Mouse (Mus musculus): ENCODE data around the gene Kcnq1. TPM values are rescaled to one million over a fixed set of nuclear protein-coding genes. Genes with fewer than 3 reads are reported as not detected.

The Kcnq1 gene
- total and polyA plus RNA-seq, 3 experiments: 0.63 to 0.96 TPM; not detected in 1

DNA sequence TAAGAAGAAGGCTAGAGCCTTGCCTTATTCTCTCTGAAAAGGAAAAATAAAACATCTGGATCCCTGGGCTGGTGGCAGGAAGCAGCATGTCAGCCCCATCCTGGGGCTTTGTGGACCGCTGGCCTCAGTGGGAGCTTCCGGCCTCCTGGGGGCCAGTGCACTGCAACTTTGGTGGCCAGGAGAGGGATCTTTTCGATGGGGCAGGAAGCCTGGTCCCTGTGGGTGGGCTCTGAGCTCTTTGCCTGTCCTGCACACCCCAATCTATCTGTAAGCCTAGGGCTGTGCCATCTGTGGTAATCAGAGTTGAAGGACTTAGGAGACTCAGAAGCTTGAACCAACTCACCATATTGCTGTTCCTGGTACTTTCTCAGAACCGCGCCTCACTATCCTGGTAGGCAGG, 84.7 kb downstream of the Kcnq1 start:
- no peak for DNase-seq (ENCODE audit: low read depth, low spot score)
- Histone ChIP-seq H3K4me1 (ENCODE audit: control insufficient read depth in 1 of 2, insufficient read depth in 2 of 2, low read length in 2 of 2) (no peaks in the 10 kb centered on the region), H3K9me3 (replicated peaks; ENCODE audit: insufficient read depth, low read length) (no peaks in the 10 kb centered on the region), H3K36me3 (ENCODE audit: control insufficient read depth in 1 of 2, insufficient read depth in 2 of 2, low read length in 2 of 2) (no peaks in the 10 kb centered on the region), H3K27me3 (ENCODE audit: control insufficient read depth in 1 of 2, insufficient read depth in 2 of 2, low read length in 2 of 2) (peaks cover 3 to 5% of the 10 kb centered on the region in 2 experiments), H3K4me3 (ENCODE audit: control insufficient read depth in 1 of 2, insufficient read depth in 1 of 2, low read depth in 2 of 2, low read length in 2 of 2) (no peak overlapping the region), H3K9ac (ENCODE audit: control insufficient read depth, low read depth, low read length, poor library complexity, severe bottlenecking) (no peak overlapping the region), H3K27ac (ENCODE audit: control insufficient read depth, low read depth, low read length) (no peak overlapping the region), H3K79me2 (ENCODE audit: control insufficient read depth, insufficient read depth, low read length, poor library complexity) (no peaks in the 10 kb centered on the region)
- TF ChIP-seq USF2 (IDR thresholded peaks at IDR 0.05; ENCODE audit: borderline replicate concordance in 1 of 2, insufficient read depth in 1 of 2, low read depth in 1 of 2, low read length in 2 of 2) (no peak), MEF2A (IDR thresholded peaks at IDR 0.05; ENCODE audit: extremely low read depth, insufficient replicate concordance, low read depth, low read length, poor library complexity, severe bottlenecking) (no peak), GATA1 (IDR thresholded peaks at IDR 0.05; ENCODE audit: low read depth, low read length) (no peak), CHD1 (IDR thresholded peaks at IDR 0.05; ENCODE audit: low read depth, low read length) (no peak), HCFC1 (IDR thresholded peaks at IDR 0.05; ENCODE audit: low read depth, low read length) (no peak), POLR2AphosphoS2 (IDR thresholded peaks at IDR 0.05; ENCODE audit: low read length) (no peak), MYB (IDR thresholded peaks at IDR 0.05; ENCODE audit: low read depth, low read length) (no peak), TBP (IDR thresholded peaks at IDR 0.05; ENCODE audit: low read depth, low read length) (no peak), ZC3H11A (IDR thresholded peaks at IDR 0.05; ENCODE audit: low read depth, low read length) (no peak), ZKSCAN1 (IDR thresholded peaks at IDR 0.05; ENCODE audit: low read depth, low read length) (no peak), USF1 (IDR thresholded peaks at IDR 0.05; ENCODE audit: low read depth, low read length) (no peak)

GRCm38 (mm10) chr7:143192392-143192791, 86.2 kb downstream of the Kcnq1 start:
- DNase-seq (ENCODE audit: low read depth, low spot score): no peak
- peaks cover 3 to 5% of the 10 kb centered on the region in 2 experiments for H3K27me3 ChIP-seq (ENCODE audit: control insufficient read depth in 1 of 2, insufficient read depth in 2 of 2, low read length in 2 of 2)

More at GRCm38 (mm10) chr7:143192392-143192791, 86.2 kb downstream of the Kcnq1 start:
- H3K79me2 ChIP-seq (ENCODE audit: control insufficient read depth, insufficient read depth, low read length, poor library complexity): no peaks in the 10 kb centered on the region
- no peak overlapping the region for H3K9ac ChIP-seq (ENCODE audit: control insufficient read depth, low read depth, low read length, poor library complexity, severe bottlenecking)
- TF ChIP-seq MXI1 (IDR thresholded peaks at IDR 0.05; ENCODE audit: low read depth, low read length): no peak
- TF ChIP-seq CHD1 (IDR thresholded peaks at IDR 0.05; ENCODE audit: low read depth, low read length): no peak
- no peak for TF ChIP-seq MYC (IDR thresholded peaks at IDR 0.05; ENCODE audit: low read depth, low read length)
- no peak for TF ChIP-seq USF2 (IDR thresholded peaks at IDR 0.05; ENCODE audit: borderline replicate concordance in 1 of 2, insufficient read depth in 1 of 2, low read depth in 1 of 2, low read length in 2 of 2)
- TF ChIP-seq HCFC1 (IDR thresholded peaks at IDR 0.05; ENCODE audit: low read depth, low read length): no peak
- no peak for TF ChIP-seq KAT2A (conservative IDR thresholded peaks at IDR 0.05; ENCODE audit: low read depth, low read length)
- no peak for TF ChIP-seq ZMIZ1 (IDR thresholded peaks at IDR 0.05; ENCODE audit: low read depth, low read length)
- TF ChIP-seq ZC3H11A (IDR thresholded peaks at IDR 0.05; ENCODE audit: low read depth, low read length): no peak
- no peak for TF ChIP-seq NELFE (IDR thresholded peaks at IDR 0.05; ENCODE audit: low read depth, low read length)
- no peak for TF ChIP-seq E2F4 (IDR thresholded peaks at IDR 0.05; ENCODE audit: borderline replicate concordance, low read depth, low read length)
- TF ChIP-seq MEF2A (IDR thresholded peaks at IDR 0.05; ENCODE audit: extremely low read depth, insufficient replicate concordance, low read depth, low read length, poor library complexity, severe bottlenecking): no peak
- no peaks in the 10 kb centered on the region for H3K36me3 ChIP-seq (ENCODE audit: control insufficient read depth in 1 of 2, insufficient read depth in 2 of 2, low read length in 2 of 2)
- H3K4me3 ChIP-seq (ENCODE audit: control insufficient read depth in 1 of 2, insufficient read depth in 1 of 2, low read depth in 2 of 2, low read length in 2 of 2): no peak overlapping the region
- no peak overlapping the region for H3K27ac ChIP-seq (ENCODE audit: control insufficient read depth, low read depth, low read length)
- no peaks in the 10 kb centered on the region for H3K9me3 ChIP-seq (replicated peaks; ENCODE audit: insufficient read depth, low read length)
- no peaks in the 10 kb centered on the region for H3K4me1 ChIP-seq (ENCODE audit: control insufficient read depth in 1 of 2, insufficient read depth in 2 of 2, low read length in 2 of 2)

All from MEL (cell line).